Mouse (Mus musculus) hematopoietic stem cell, adult 5-6 weeks (primary cell): ENCODE results near the gene Ubr4. TPM values are rescaled to one million over a fixed set of nuclear protein-coding genes. Genes with fewer than 3 reads are reported as not detected.
A peak's percentile ranks its signal among the peaks of the same experiment; 100 is the strongest.

Source experiments
- ATAC-seq, 2 experiments: fragments of 125-278 bp in 1 of 2; replicated peaks in 1 of 2; 2 replicates each; pipeline ENCODE4 v1.8.0; 2016 to 2017; ENCODE audit warnings: inconsistent platforms in 2 of 2, mild to moderate bottlenecking in 2 of 2, moderate number of reproducible peaks in 2 of 2, low read depth in 1 of 2, moderate TSS enrichment in 1 of 2; ENCODE audit not compliant: low FRiP score in 2 of 2, poor library complexity in 2 of 2, severe bottlenecking in 2 of 2, insufficient read depth in 1 of 2, low TSS enrichment in 1 of 2
- total RNA-seq: library from RNA; stranded (forward); fragments of 172-1452, 232-1000 nt; gene quantifications from 2 replicates; pipeline ENCODE4 v1.2.3, GENCODE M21; 2017

The Ubr4 gene
- total RNA-seq, 1 experiment from 2014 or later, result 72.9 TPM

DNA sequence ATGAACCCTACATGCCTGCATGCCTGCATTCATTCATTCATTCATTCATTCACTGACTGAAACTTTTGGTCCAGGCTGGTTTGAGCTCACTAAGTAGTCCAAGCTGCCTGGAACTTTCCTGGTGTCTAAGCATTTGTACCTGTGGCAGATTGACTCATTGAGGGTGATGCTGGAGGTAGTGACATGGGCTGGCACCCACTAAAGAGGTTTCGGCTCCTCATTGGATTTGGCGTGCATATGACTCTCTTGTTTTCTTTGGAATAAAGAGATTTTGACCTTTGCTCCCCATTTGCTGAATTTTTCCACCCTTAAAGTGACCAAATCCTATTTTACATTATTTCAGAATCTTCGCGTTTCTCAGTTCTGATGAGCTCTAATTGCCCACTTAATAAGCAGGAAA, 37.1 kb downstream of the Ubr4 start:
- ATAC-seq, result no peak

GRCm38 (mm10) chr4:139395431-139395830, 43.0 kb downstream of the Ubr4 start:
- ATAC-seq, result no peak

GRCm38 (mm10) chr4:139400487-139400886, 48.1 kb downstream of the Ubr4 start:
- ATAC-seq, result no peak

GRCm38 (mm10) chr4:139403214-139403613, 50.8 kb downstream of the Ubr4 start:
- no peak for ATAC-seq

DNA sequence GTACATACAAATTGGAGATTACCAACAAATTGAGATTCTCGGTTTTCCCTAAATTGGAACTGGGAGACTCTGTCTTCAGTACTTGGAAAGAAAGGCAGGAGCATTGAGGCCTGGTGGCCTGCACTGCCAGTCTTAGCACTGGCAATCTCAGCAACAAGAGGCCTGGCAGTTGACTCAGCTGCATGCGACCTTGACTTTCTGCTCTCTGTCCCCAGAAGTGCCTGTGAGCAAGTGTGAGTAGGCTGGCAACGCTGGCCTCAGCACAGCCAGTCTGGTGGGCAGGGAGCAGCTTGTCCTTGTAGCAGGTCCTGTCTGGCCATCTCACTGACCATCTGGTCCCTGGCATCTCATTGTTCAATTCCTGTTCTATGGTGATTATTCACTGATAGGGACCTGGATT, 58.9 kb downstream of the Ubr4 start:
- no peak for ATAC-seq

GRCm38 (mm10) chr4:139417868-139418267, 65.5 kb downstream of the Ubr4 start:
- no peak for ATAC-seq

DNA sequence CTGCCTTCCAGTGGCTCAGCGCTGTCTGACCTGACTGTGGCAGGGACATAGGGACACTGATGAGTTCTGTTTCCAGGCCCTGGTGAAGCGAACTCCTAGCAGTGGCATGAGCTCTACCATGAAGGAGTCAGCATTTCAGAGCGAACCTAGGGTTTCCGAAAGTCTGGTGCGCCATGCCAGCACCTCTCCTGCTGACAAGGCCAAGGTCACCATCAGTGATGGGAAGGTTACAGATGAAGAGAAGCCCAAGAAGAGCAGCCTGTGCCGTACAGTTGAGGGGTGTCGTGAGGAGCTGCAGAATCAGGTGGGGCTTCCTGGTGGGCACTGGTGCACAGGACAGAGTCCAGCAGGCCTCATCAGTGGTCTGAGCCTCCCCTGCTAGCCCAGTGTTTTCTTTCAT, 69.2 kb downstream of the Ubr4 start:
- no peak for ATAC-seq

DNA sequence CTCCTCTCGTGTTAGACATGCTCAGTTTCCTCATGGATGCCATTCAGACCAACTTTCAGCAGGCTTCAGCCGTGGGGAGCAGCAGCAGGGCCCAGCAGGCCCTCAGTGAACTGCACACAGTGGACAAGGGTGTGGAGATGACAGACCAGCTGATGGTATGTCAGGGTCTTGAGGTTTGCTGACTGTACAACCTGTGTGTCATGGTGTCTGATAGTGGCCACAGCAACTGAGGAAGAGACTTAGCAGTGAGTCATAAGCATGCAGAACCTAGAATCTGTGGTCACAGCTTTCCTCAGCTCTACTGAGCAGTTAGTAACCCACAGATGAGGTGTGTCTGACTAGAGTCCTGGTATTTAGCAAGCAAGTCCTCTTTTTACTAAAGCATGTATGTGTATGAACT, 70.0 kb downstream of the Ubr4 start:
- ATAC-seq, result no peak

DNA sequence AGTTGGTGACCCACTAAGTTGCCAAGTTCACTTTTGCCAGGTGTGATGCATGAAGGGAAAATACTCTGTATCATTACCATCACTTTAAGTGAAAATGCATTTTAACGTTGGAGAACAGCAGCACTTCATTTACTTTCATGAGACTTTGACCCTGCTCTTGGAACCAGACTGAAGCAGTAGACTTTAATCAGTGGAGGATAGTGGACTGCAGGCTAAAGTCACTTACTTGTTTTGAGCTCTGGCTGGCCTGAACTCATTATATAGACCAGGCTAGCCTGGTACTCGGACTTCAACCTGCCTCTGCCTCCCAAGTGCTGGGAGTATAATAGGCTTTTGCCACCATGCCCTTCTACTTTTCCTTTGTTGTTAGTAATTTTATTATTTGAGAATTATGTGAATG, 70.9 kb downstream of the Ubr4 start:
- no peak for ATAC-seq

GRCm38 (mm10) chr4:139430176-139430575, 77.8 kb downstream of the Ubr4 start:
- peak; percentile 94 for ATAC-seq

DNA sequence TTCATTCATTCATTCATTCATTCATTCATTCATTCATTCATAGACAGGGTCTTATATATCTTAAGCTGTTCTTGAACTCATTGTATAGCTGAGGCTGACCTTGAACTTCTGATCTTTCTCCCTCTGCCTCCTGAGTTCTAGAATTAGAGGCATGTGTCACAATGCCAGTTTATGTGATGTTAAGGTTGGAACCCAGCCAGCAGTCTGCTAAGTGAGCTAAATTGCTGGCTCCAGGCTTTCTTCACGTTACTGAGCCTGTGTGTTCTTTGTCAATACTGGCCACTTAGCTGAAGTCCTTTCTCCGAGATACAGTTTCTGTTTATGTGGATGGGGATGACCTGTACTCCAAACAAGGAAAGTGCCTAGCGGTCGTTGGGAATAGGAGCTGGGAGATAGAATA, 78.5 kb downstream of the Ubr4 start:
- ATAC-seq, result no peak

- no peak for ATAC-seq
Observed at GRCm38 (mm10) chr4:139432966-139433765, 80.8 kb downstream of the Ubr4 start.

DNA sequence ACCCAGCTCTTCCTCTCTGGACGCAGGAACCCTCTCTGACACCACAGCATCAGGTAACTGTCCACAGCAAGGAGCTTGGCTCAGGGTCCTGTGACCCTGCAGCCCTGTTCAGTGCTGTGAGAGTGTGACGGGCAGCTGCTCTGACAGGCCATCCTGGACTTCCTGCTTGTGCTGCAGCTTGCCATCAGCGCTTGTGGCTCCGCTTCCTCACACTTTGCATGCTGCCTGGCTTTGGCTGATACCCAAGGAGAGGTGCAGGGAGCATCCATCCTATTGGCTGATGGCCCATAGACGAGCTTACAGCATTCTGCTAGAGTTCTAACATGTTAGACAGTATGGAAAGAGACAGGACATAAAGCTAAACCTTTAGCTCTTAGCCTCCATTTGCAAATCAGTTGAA, 88.8 kb downstream of the Ubr4 start:
- no peak for ATAC-seq

GRCm38 (mm10) chr4:139441806-139442205, 89.4 kb downstream of the Ubr4 start:
- no peak for ATAC-seq

DNA sequence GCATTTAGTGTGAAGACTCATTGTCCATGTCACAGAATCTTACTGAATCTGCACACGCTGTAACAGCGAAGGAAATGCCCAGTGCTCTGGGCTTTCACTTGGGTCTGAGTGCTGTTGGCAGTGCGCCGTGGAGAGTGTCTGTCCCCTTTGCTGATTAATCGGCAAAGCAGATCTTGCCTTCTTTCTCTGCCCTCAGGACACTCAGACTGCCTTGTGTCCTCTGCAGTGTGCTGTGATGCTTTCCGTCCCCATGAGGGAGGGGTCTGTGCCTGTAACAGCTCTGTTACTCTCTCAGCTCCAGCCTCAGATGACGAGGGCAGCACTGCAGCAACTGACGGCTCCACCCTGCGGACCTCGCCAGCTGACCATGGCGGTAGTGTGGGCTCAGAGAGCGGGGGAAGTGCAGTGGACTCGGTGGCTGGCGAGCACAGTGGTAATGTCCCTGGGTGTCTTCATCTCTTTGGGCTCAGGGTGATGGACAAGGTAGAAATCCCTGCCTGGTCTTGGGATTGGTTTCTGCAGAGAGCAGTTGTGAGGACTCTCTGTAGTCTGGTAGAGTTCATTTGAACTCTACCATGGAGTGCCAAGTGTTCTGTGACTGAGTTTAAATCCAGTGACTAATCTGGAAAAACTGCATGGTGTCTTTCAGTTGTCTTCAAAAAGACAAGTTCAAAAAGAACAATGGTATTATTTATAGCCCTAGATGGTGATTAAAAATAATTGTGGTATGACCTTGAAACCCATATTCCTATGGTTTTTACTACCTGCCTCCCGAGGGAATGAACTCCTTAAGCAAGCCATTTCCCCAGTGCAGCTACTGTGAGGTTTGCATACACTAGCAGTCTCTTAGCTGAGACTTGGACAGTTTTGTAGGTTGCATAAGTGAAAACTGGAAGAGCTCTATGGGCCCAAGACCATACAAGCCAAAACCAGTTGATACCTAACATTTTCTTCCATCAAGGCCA, 90.3 kb downstream of the Ubr4 start:
- no peak for ATAC-seq

DNA sequence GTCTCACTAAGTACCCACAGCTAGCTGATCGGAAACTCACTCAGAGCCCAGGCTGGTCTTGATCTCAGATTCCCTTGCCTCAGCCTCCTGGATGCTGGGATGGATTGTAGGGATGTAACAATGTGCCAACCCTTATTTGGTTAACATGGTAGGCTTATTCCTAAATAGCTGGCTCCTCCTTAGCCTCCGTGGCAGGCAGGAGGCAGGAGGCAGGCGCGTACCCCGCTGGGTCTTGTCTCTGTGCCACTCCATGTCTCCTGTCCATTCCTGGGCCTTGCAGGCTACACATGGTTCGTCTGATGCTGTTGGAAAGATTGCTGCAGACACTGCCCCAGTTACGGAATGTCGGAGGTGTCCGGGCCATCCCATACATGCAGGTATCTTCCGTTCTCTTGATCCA, 91.9 kb downstream of the Ubr4 start:
- ATAC-seq, result no peak

DNA sequence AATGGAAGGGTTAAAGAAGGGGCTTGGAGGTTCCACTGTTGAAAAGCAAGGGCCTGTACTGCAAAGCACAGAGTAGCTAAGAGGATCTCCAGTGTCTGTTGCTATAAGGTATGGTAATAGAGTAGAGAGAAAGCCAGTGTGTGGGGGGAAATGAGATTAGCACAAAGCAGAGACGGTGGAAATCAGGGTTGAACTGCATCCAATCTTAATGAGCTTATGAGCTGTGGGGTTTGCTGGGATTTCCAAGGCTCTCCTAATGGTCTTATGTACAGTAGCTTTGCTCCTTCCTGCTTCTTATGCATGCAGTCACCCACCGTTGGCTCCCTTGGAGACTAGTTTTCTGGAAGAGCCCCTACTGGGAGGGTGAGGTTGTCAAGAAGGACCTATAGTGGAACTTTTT, 93.8 kb downstream of the Ubr4 start:
- no peak for ATAC-seq
